Mouse (Mus musculus): ENCODE measurements around the gene Mei4.

DNA sequence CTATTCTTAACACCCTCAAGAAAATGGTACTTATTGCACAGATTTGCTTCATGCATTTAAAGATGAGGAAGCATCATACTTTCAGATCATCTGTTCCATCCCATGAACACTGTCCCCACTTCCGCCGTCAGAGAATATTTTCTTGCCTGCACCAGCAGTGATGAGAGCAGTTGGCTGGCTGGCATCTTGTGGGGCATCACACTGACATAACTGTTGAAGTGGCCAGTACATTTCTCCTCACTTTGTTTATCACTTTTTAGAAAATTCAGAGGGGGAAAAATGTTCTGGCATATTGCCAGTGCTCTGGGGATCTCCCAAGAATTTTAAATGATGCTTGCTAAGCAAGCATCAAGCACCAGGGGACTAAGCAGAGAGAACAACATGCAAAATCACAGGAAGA, 251.4 kb downstream of the Mei4 start:
- TF ChIP-seq CTCF (IDR thresholded peaks at IDR 0.05; ENCODE audit: low read depth) (no peak), EP300 (IDR thresholded peaks at IDR 0.05; ENCODE audit: low read depth) (no peak)

Data from liver, postnatal 0 days (tissue).